Mouse (Mus musculus): Measurements from ENCODE around the gene Gm45711.

The Gm45711 gene

GRCm38 (mm10) chr8:104242038-104242644 lies 67.7 kb downstream of the Gm45711 start:
- DNase-seq (ENCODE audit: inconsistent ontology term) = no peak

- DNase-seq (ENCODE audit: inconsistent ontology term) = no peak
Measured at GRCm38 (mm10) chr8:104239418-104239861, 70.4 kb downstream of the Gm45711 start.

GRCm38 (mm10) chr8:104234573-104234972 lies 75.3 kb downstream of the Gm45711 start:
- DNase-seq (ENCODE audit: inconsistent ontology term) = no peak

- no peak for DNase-seq (ENCODE audit: inconsistent ontology term)
Measured at GRCm38 (mm10) chr8:104232919-104233318, 77.0 kb downstream of the Gm45711 start.

GRCm38 (mm10) chr8:104232039-104232438 lies 77.8 kb downstream of the Gm45711 start:
- no peak for DNase-seq (ENCODE audit: inconsistent ontology term)
